Mouse (Mus musculus) stomach, embryonic 14.5 days (tissue): Measurements from ENCODE around the gene Fblim1. TPM values are rescaled to one million over a fixed set of nuclear protein-coding genes. Genes with fewer than 3 reads are reported as not detected.
"Not testable (repeated sequence)": the region's sequence is repeated elsewhere in the genome, so short reads cannot be mapped to it uniquely, and the experiment has no call there.

Source experiments
- ATAC-seq: fragments of 200-750 bp; cut with Nextera tagmentation; 2 replicates; pipeline ENCODE4 v1.8.0; 2017; ENCODE audit warnings: low read depth, moderate TSS enrichment; ENCODE audit not compliant: insufficient number of reproducible peaks, insufficient read depth, low FRiP score
- H3K27ac ChIP-seq: fragments of 300-500 bp; sonication (generic); 2 replicates; pipeline ENCODE4 v1.5.1; 2014; ENCODE audit warnings: mild to moderate bottlenecking, low read length, moderate library complexity, mixed read lengths
- H3K27me3 ChIP-seq: fragments of 300-500 bp; sonication (generic); 2 replicates; pipeline ENCODE4 v1.6.1; 2014; ENCODE audit warnings: low read length, control low read depth, mixed read lengths; ENCODE audit not compliant: control insufficient read depth, insufficient read depth
- H3K36me3 ChIP-seq: fragments of 300-500 bp; sonication (generic); 2 replicates; pipeline ENCODE4 v1.6.1; 2014; ENCODE audit warnings: mild to moderate bottlenecking, control low read depth, low read length, moderate library complexity, mixed read lengths; ENCODE audit not compliant: control insufficient read depth, insufficient read depth
- H3K4me1 ChIP-seq: fragments of 300-500 bp; sonication (generic); 2 replicates; pipeline ENCODE4 v1.6.1; 2014; ENCODE audit warnings: low read length, control low read depth, mixed read lengths; ENCODE audit not compliant: control insufficient read depth, insufficient read depth
- H3K4me2 ChIP-seq: fragments of 300-500 bp; sonication (generic); replicated peaks from 2 replicates; pipeline ENCODE4 v1.6.1; 2014; ENCODE audit warnings: low read depth, low read length, control low read depth
- H3K4me3 ChIP-seq: fragments of 300-500 bp; sonication (generic); 2 replicates; pipeline ENCODE4 v1.5.1; 2014; ENCODE audit warnings: low read depth, low read length, control low read depth
- H3K9ac ChIP-seq: fragments of 300-500 bp; sonication (generic); replicated peaks from 2 replicates; pipeline ENCODE4 v1.6.1; 2014; ENCODE audit warnings: low read depth, mild to moderate bottlenecking, control low read depth, low read length, moderate library complexity, mixed read lengths
- H3K9me3 ChIP-seq: fragments of 300-500 bp; sonication (generic); 2 replicates; pipeline ENCODE4 v1.6.1; 2016; ENCODE audit warnings: low read depth, low read length, control low read depth; ENCODE audit not compliant: control insufficient read depth
- WGBS: fragments of 180-500 bp; shearing (Covaris S2); extraction: QIAGEN DNeasy Blood & Tissue Kit; methylation state at CpG from one replicate; pipeline ENCODE4 v1.1.7; 2014; 5-methylcytosine and 5-hydroxymethylcytosine counted together
- polyA plus RNA-seq: library from polyadenylated mRNA; unstranded; fragments of >200 nt; fragmentation: Nextera tagmentation; extraction: Ambion mirVana; gene quantifications from 2 replicates; pipeline ENCODE4 v1.2.1, GENCODE M21; 2014

Gene Fblim1
- polyA plus RNA-seq, 1 experiment from 2014 or later = 94.9 TPM

- H3K4me3 ChIP-seq = no peak overlapping the region
- H3K9ac ChIP-seq = no peak overlapping the region
- H3K36me3 ChIP-seq = no peaks in the 10 kb centered on the region
- ATAC-seq = no peak
- H3K27me3 ChIP-seq = no peaks in the 10 kb centered on the region
- no peak overlapping the region for H3K4me2 ChIP-seq
- H3K4me1 ChIP-seq = no peaks in the 10 kb centered on the region
- H3K9me3 ChIP-seq = no peaks in the 10 kb centered on the region
- no peak overlapping the region for H3K27ac ChIP-seq
- 75% methylated on average over 3 of the region's 3 CpGs for WGBS
These were observed 41.2 kb downstream of the Fblim1 start for GRCm38 (mm10) chr4:141564660-141565059.

GRCm38 (mm10) chr4:141564209-141564608 lies 41.7 kb downstream of the Fblim1 start:
- no peak for ATAC-seq
- WGBS = 88% methylated on average over 4 of the region's 4 CpGs
- Histone ChIP-seq H3K27me3 (no peaks in the 10 kb centered on the region), H3K9me3 (no peaks in the 10 kb centered on the region), H3K27ac (no peak overlapping the region), H3K36me3 (no peaks in the 10 kb centered on the region), H3K4me2 (no peak overlapping the region), H3K9ac (no peak overlapping the region), H3K4me3 (no peak overlapping the region), H3K4me1 (no peaks in the 10 kb centered on the region)

- no peak for ATAC-seq
- WGBS = 80% methylated on average over 11 of the region's 11 CpGs
- 0 out of 2 replicates have a peak, but pooled peaks cover 6% of the 10 kb centered on the region for H3K4me1 ChIP-seq
- no peak overlapping the region for H3K4me3 ChIP-seq
- no peak overlapping the region for H3K4me2 ChIP-seq
- no peaks in the 10 kb centered on the region for H3K36me3 ChIP-seq
- H3K27me3 ChIP-seq = no peaks in the 10 kb centered on the region
- H3K27ac ChIP-seq = no peak overlapping the region
- no peak overlapping the region for H3K9ac ChIP-seq
- H3K9me3 ChIP-seq = no peaks in the 10 kb centered on the region
These were observed 43.6 kb downstream of the Fblim1 start for GRCm38 (mm10) chr4:141562281-141562680.

- WGBS = 72% methylated on average over 5 of the region's 5 CpGs
- not testable (repeated sequence) for H3K27me3 ChIP-seq, H3K4me1 ChIP-seq, H3K9me3 ChIP-seq, H3K9ac ChIP-seq, ATAC-seq, H3K4me3 ChIP-seq, H3K27ac ChIP-seq, H3K4me2 ChIP-seq, H3K36me3 ChIP-seq
These were observed 44.5 kb downstream of the Fblim1 start for GRCm38 (mm10) chr4:141561331-141561919.

- peak; percentile 56 for ATAC-seq
- WGBS = 3% methylated on average over 9 of the region's 9 CpGs
- Histone ChIP-seq H3K4me3 (peak overlapping the region; percentile 37), H3K27ac (peak overlapping the region; percentile 88), H3K9me3 (no peaks in the 10 kb centered on the region), H3K4me2 (peak overlapping the region; percentile 81), H3K36me3 (no peaks in the 10 kb centered on the region), H3K4me1 (0 out of 2 replicates have a peak, but pooled peaks cover 6% of the 10 kb centered on the region), H3K9ac (no peak overlapping the region), H3K27me3 (no peaks in the 10 kb centered on the region)
These were observed 46.0 kb downstream of the Fblim1 start for GRCm38 (mm10) chr4:141559898-141560263.

- peak; percentile 79 for ATAC-seq
- H3K27ac ChIP-seq = peak overlapping the region; percentile 88
- H3K4me3 ChIP-seq = peak overlapping the region; percentile 37
- H3K9ac ChIP-seq = peak overlapping the region; percentile 14; the same call in 1 of the 2 replicates
- 0 out of 2 replicates have a peak, but pooled peaks cover 6% of the 10 kb centered on the region for H3K4me1 ChIP-seq
- WGBS = 2% methylated on average over 30 of the region's 30 CpGs
- no peaks in the 10 kb centered on the region for H3K9me3 ChIP-seq
- H3K4me2 ChIP-seq = peak overlapping the region; percentile 81
- H3K36me3 ChIP-seq = no peaks in the 10 kb centered on the region
- no peaks in the 10 kb centered on the region for H3K27me3 ChIP-seq
These were observed 46.6 kb downstream of the Fblim1 start for GRCm38 (mm10) chr4:141559131-141559897.

- 23% methylated on average over 16 of the region's 16 CpGs for WGBS
- Histone ChIP-seq H3K4me2 (peak overlapping the region; percentile 81), H3K9ac (0 out of 2 replicates have a peak overlapping the region, but pooled peaks have one; percentile 14), H3K27ac (peak overlapping the region; percentile 88), H3K36me3 (no peaks in the 10 kb centered on the region), H3K4me1 (0 out of 2 replicates have a peak, but pooled peaks cover 6% of the 10 kb centered on the region), H3K9me3 (no peaks in the 10 kb centered on the region), H3K4me3 (peak overlapping the region; percentile 37), H3K27me3 (no peaks in the 10 kb centered on the region)
- ATAC-seq = no peak
These were observed 47.2 kb downstream of the Fblim1 start for GRCm38 (mm10) chr4:141558658-141559057.

- H3K36me3 ChIP-seq, H3K9me3 ChIP-seq, H3K4me1 ChIP-seq, H3K27ac ChIP-seq, H3K4me2 ChIP-seq, H3K27me3 ChIP-seq, H3K4me3 ChIP-seq, ATAC-seq, H3K9ac ChIP-seq: not testable (repeated sequence)
- 90% methylated on average over 6 of the region's 6 CpGs for WGBS
These were observed 49.7 kb downstream of the Fblim1 start for GRCm38 (mm10) chr4:141556163-141556562.
